Mouse (Mus musculus): ENCODE data around the gene Mup5.

- TF ChIP-seq POLR2A (IDR thresholded peaks at IDR 0.05; ENCODE audit: low read depth, low read length) = no peak
- no peak for TF ChIP-seq CTCF (IDR thresholded peaks at IDR 0.05; ENCODE audit: borderline replicate concordance, insufficient read depth, low read length)
Observed at GRCm38 (mm10) chr4:61813435-61813834, 21.6 kb downstream of the Mup5 start.
